1 mouse cellular context compared by ENCODE assay signal in the genomic region with DNA sequence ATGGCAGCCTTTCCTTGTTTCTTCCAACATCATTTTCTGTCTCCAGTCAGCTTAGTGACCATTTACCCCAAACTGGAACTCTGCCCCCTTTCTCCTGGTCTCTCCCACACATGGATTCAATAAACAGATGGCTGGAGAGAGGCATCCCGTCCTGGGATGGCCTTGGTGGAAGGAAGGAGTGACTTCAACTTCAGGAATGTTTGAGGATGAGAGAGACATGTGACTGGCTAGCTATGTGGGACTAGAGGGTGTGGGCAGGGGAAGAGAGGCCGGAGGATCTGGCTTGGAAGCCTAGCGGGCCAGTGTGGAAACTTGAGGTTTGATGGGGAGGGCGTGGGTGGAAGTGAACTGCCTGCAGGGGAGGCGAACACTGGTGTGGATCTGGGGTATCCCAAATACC.
TF ChIP-seq lines count a peak whose summit lies in the region.

No protein-coding gene starts in this region.

TF ChIP-seq in myocyte, 11 proteins besides CTCF, POLR2A, EP300 and RAD21:
- TF ChIP-seq CEBPB (IDR thresholded peaks at IDR 0.05; ENCODE audit: insufficient read depth, poor library complexity, severe bottlenecking) (no peak), POLR2AphosphoS2 (IDR thresholded peaks at IDR 0.05; ENCODE audit: insufficient read length, low read depth) (peak; percentile 11), SRF (IDR thresholded peaks at IDR 0.05; ENCODE audit: control insufficient read depth, insufficient read length, low read depth) (no peak), MAX (IDR thresholded peaks at IDR 0.05; ENCODE audit: low read depth) (peak; percentile 45), MYOG (IDR thresholded peaks at IDR 0.05; ENCODE audit: control insufficient read depth in 1 of 3, insufficient read depth in 1 of 3, insufficient read length in 2 of 3, low read depth in 2 of 3) (peak in 1 of 3 experiments; percentile 34), TCF3 (IDR thresholded peaks at IDR 0.05; ENCODE audit: insufficient read length, low read depth) (no peak), MYOD1 (IDR thresholded peaks at IDR 0.05; ENCODE audit: control insufficient read depth in 1 of 3, insufficient read length in 2 of 3, low read depth in 2 of 3) (peak in 1 of 3 experiments; percentile 56), TCF12 (IDR thresholded peaks at IDR 0.05; ENCODE audit: insufficient read depth, poor library complexity, severe bottlenecking) (no peak), USF1 (IDR thresholded peaks at IDR 0.05; ENCODE audit: low read depth) (peak; percentile 94), E2F4 (IDR thresholded peaks at IDR 0.05; ENCODE audit: insufficient read depth) (no peak), REST (IDR thresholded peaks at IDR 0.05; ENCODE audit: insufficient read depth, insufficient read length) (no peak)
